Mouse (Mus musculus) left cerebral cortex, adult 8-10 months (tissue): ENCODE data around the gene Mapk3. TPM values are rescaled to one million over a fixed set of nuclear protein-coding genes. Genes with fewer than 3 reads are reported as not detected.

ENCODE experiments used
- DNase-seq, 2 experiments: peaks; one replicate each; pipeline ENCODE4 v3.0.0; 2022; ENCODE audit warnings: low spot score in 2 of 2
- total RNA-seq, 4 experiments: library from RNA; stranded (reverse); gene quantifications; 2 replicates each; pipeline ENCODE4 v1.2.4; 2022

The Mapk3 gene
- total RNA-seq, 4 experiments from 2014 or later: 183 to 207 (median 190) TPM

DNA sequence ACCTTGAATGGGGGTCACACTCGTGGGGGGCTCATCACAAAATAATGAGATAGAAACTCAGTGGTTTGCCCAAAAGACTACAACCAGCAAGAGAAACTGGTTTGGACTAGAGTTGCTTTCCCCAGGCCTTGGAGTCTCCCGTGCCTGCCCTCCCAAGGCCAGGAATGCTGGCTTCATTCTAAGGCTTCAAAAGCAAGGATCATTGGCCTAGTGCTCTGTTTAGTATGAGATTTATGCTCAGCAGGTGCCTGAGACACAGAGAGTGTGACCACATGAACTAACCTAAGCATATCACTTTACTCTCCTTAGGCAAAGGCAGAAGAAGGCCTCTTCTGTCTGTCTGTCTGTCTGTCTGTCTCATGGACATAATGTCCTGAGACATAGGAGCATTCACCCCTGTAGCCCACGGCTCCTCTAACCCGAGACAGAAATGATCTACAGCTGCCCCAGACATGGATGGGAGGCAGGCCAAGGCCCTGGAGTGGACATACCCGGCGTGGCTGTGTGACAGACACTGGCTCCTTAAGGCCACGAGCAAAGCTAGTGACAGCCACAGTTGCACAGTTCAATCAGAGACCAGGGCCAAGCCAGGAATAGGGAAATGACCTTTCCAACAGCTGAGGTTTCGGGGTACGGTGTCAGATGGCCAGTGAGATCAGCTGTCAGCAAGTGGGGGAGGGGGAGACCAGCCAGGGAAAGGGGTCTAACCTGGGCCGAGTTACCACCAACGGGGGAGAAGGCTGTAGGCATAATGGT is 42.9 kb downstream of the Mapk3 start:
- no peak for DNase-seq

- DNase-seq: no peak
Observed at GRCm38 (mm10) chr7:126803181-126803580, 43.8 kb downstream of the Mapk3 start.

GRCm38 (mm10) chr7:126803751-126804150 is 44.4 kb downstream of the Mapk3 start:
- DNase-seq: no peak

GRCm38 (mm10) chr7:126806956-126807355 is 47.6 kb downstream of the Mapk3 start:
- no peak for DNase-seq

DNA sequence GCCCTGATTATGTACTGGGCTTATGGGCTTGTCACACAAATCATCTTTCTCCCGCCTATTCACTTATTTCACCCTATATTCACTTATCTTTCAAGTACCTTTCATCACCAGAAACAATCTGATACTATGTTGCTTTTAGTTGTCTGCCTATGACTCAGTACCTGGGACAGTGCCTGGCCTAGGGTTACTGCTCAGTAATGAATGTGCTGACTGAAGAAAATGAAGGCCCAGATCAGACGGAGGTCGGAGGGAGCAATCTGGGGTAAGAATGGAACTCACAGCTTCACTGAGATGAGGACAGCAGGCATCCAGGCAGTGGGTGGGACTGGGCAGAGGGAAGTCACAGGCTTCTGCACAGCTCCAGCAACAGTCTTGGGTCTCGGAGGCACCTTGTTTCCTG is 48.0 kb downstream of the Mapk3 start:
- no peak for DNase-seq

DNA sequence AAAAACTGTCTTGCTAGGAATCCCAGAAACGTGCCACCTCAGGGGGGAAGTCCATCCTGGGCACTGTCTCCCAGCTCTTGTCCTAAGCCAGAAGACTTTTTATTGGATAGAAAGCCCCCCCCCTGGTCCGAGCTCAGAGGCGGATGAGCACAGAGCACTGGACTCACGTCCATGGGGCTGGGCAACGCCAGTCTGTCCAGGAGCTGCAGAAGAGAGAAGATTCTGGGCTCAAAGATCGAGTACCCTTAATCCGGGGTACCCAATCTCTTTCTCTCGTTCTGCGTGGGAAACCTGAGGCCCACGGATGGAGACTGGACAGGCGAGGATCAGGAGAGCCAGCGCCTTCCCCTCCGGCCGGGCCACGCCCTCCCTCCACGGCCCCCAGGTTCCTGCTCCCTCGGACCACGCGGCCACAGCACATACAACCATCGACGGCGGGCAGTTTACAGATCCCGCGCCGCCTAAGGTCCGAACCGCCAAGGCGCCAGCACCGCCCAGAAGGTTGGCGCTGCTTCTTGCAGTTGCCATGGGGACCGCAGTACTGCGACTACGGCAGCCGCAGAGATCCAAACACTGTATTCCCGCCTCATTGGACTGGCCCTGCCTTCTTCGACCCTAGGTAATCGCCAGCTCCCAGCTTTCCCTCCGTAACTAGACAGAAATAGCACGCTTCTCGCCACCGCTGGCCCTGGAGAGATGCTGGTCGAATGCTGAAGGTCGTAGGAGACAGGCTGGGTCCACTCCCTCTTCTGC is 49.5 kb downstream of the Mapk3 start:
- DNase-seq: peak; percentile 84 to 85

GRCm38 (mm10) chr7:126809723-126810369 is 50.4 kb downstream of the Mapk3 start:
- DNase-seq: no peak

Other genes with a start within 250 kb of the Mapk3 start
- gene Eif3c, start 193.2 kb upstream of the Mapk3 start, total RNA-seq: 100 to 1,000 TPM; 173 to 189 (median 180) TPM
- gene Apobr, start 174.7 kb upstream of the Mapk3 start, total RNA-seq: 1 to 10 TPM in 2 of 4 experiments, under 1 TPM in 2; 0.63 to 1.4 (median 1.0) TPM
- 10 to 100 TPM; 28.5 to 49.0 (median 38.7) TPM for gene Cln3, start 173.8 kb upstream of the Mapk3 start, total RNA-seq
- gene Il27, start 164.7 kb upstream of the Mapk3 start, total RNA-seq: not detected
- 10 to 100 TPM; 15.3 to 22.6 (median 17.7) TPM for gene Nupr1, start 128.7 kb upstream of the Mapk3 start, total RNA-seq
- gene Sgf29, start 110.3 kb upstream of the Mapk3 start, total RNA-seq: 10 to 100 TPM; 28.4 to 39.0 (median 33.6) TPM
- 1 to 10 TPM; 6.3 to 9.0 (median 7.9) TPM for gene Sult1a1, start 83.2 kb upstream of the Mapk3 start, total RNA-seq
- gene Bola2, start 64.2 kb upstream of the Mapk3 start, total RNA-seq: 10 to 100 TPM; 82.1 to 97.0 (median 90.2) TPM
- 10 to 100 TPM; 17.1 to 23.0 (median 19.6) TPM for gene Slx1b, start 63.8 kb upstream of the Mapk3 start, total RNA-seq
- 100 to 1,000 TPM; 132 to 162 (median 149) TPM for gene Coro1a, start 51.8 kb upstream of the Mapk3 start, total RNA-seq
- 1 to 10 TPM; 1.4 to 3.3 (median 2.3) TPM for gene Gdpd3, start 6.7 kb downstream of the Mapk3 start, total RNA-seq
- gene Ypel3, start 17.4 kb downstream of the Mapk3 start, total RNA-seq: 100 to 1,000 TPM; 256 to 289 (median 278) TPM
- under 1 TPM; 0.63 to 1.00 (median 0.84) TPM for gene Tbx6, start 21.9 kb downstream of the Mapk3 start, total RNA-seq
- 10 to 100 TPM; 48.2 to 56.0 (median 51.2) TPM for gene Ppp4c, start 32.9 kb downstream of the Mapk3 start, total RNA-seq
- 10 to 100 TPM; 58.1 to 63.4 (median 59.6) TPM for gene Fam57b, start 38.1 kb downstream of the Mapk3 start, total RNA-seq
- 1 to 10 TPM in 1 of 4 experiments, not detected in 3; 2.3 TPM for gene 4930451I11Rik, start 72.0 kb downstream of the Mapk3 start, total RNA-seq
- 10 to 100 TPM; 45.6 to 57.5 (median 53.5) TPM for gene Doc2a, start 87.8 kb downstream of the Mapk3 start, total RNA-seq
- 10 to 100 TPM; 32.6 to 47.7 (median 40.7) TPM for gene Hirip3, start 102.4 kb downstream of the Mapk3 start, total RNA-seq
- 10 to 100 TPM; 48.0 to 61.8 (median 51.8) TPM for gene Ino80e, start 102.8 kb downstream of the Mapk3 start, total RNA-seq
- gene Taok2, start 125.1 kb downstream of the Mapk3 start, total RNA-seq: 100 to 1,000 TPM; 146 to 153 (median 152) TPM
- 10 to 100 TPM; 20.8 to 25.4 (median 22.8) TPM for gene Tmem219, start 163.3 kb downstream of the Mapk3 start, total RNA-seq
- gene Kctd13, start 169.3 kb downstream of the Mapk3 start, total RNA-seq: 100 to 1,000 TPM; 153 to 158 (median 156) TPM
- 10 to 100 TPM; 44.4 to 53.4 (median 50.5) TPM for gene Asphd1, start 190.0 kb downstream of the Mapk3 start, total RNA-seq
- gene Sez6l2, start 191.0 kb downstream of the Mapk3 start, total RNA-seq: 100 to 1,000 TPM; 419 to 434 (median 424) TPM
- gene Cdipt, start 216.3 kb downstream of the Mapk3 start, total RNA-seq: 100 to 1,000 TPM; 175 to 183 (median 179) TPM
- under 1 TPM in 1 of 4 experiments, not detected in 3; 0.61 TPM for gene Cdiptos, start 216.5 kb downstream of the Mapk3 start, total RNA-seq